Mouse (Mus musculus): ENCODE data around the gene Slc46a2. TPM values are rescaled to one million over a fixed set of nuclear protein-coding genes. Genes with fewer than 3 reads are reported as not detected.

The Slc46a2 gene
- polyA plus RNA-seq, 1 experiment: not detected

DNA sequence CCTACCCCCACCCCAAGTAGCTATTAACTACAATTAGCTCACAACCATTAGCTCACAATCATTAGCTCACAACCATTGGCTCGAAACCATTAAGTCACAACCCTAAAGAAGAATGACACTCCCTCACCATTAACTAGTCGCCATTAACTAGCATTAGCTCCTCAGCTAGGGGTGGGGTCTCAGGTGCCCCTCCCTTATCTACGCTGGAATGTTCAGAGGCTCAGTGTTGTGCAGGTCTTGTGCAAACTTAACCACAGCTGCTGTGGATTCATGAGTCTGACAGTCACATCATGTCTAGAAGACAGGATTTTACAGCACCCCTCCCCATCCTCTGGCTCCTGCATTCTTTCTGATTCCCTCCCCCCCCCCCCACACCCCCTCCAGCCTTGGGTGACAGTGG is 12.8 kb upstream of the Slc46a2 start:
- H3K4me1 ChIP-seq (ENCODE audit: control insufficient read depth, insufficient read depth, insufficient read length, low read length): no peaks in the 10 kb centered on the region
- no peaks in the 10 kb centered on the region for H3K36me3 ChIP-seq (ENCODE audit: control insufficient read depth, insufficient read depth, low read length)
- TF ChIP-seq CTCF (IDR thresholded peaks at IDR 0.05; ENCODE audit: extremely low read depth, insufficient read length, insufficient replicate concordance, low read depth, low read length): no peak
- TF ChIP-seq POLR2A (IDR thresholded peaks at IDR 0.05; ENCODE audit: low read depth, low read length): no peak
- H3K27ac ChIP-seq (ENCODE audit: insufficient read depth, low read depth, low read length): no peak overlapping the region
- 64% methylated on average over 3 of the region's 3 CpGs for WGBS
- H3K4me3 ChIP-seq (ENCODE audit: low read depth, low read length): no peak overlapping the region
- no peaks in the 10 kb centered on the region for H3K27me3 ChIP-seq (ENCODE audit: control insufficient read depth, insufficient read depth, low read length)

DNA sequence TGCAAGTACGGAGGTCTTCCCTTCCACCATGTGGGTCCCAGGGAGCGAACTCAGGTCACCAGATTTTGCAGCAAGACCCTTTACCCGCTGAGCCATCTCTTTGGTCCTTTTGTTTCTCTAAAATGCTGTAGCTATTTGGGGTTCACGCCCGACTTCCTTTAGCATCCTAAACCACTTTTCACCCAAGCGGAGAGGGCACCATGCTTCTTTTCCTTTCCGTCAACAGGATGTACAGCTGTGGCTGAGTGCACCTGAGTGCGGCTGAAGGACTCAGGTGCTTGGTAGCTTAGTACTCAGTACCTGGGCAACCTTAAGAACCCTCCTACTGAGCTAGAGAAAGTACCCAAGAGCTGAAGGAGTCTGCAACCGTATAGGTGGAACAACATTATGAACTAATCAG is 10.2 kb upstream of the Slc46a2 start:
- Histone ChIP-seq H3K27me3 (ENCODE audit: control insufficient read depth, insufficient read depth, low read length) (no peaks in the 10 kb centered on the region), H3K4me3 (ENCODE audit: low read depth, low read length) (no peak overlapping the region), H3K36me3 (ENCODE audit: control insufficient read depth, insufficient read depth, low read length) (no peaks in the 10 kb centered on the region), H3K27ac (ENCODE audit: insufficient read depth, low read depth, low read length) (no peak overlapping the region), H3K4me1 (ENCODE audit: control insufficient read depth, insufficient read depth, insufficient read length, low read length) (no peaks in the 10 kb centered on the region)
- 87% methylated on average over 9 of the region's 9 CpGs for WGBS
- TF ChIP-seq POLR2A (IDR thresholded peaks at IDR 0.05; ENCODE audit: low read depth, low read length): no peak
- no peak for TF ChIP-seq CTCF (IDR thresholded peaks at IDR 0.05; ENCODE audit: extremely low read depth, insufficient read length, insufficient replicate concordance, low read depth, low read length)

DNA sequence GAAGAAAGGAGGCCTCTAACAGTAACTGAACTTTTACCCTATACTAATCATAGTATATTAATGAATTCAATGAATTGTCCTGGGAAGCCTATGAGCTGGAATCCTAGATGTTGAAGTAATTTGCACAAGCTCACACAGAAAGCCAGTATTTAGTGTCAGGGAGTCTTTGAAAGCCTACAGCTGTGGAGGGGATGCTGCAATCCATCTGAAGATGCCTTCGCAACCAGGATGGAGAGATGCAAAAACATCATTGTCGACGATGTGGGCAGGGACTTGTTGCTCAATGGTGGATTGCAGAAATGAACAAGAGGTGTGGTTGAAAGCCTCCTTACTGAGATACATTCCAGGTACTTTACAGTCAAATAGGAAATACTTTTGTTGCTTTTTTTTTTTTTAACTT is 3.1 kb upstream of the Slc46a2 start:
- H3K4me1 ChIP-seq (ENCODE audit: control insufficient read depth, insufficient read depth, insufficient read length, low read length): no peaks in the 10 kb centered on the region
- no peaks in the 10 kb centered on the region; the same call in 1 of the 2 replicates for H3K27me3 ChIP-seq (ENCODE audit: control insufficient read depth, insufficient read depth, low read length)
- H3K4me3 ChIP-seq (ENCODE audit: low read depth, low read length): no peak overlapping the region
- TF ChIP-seq CTCF (IDR thresholded peaks at IDR 0.05; ENCODE audit: extremely low read depth, insufficient read length, insufficient replicate concordance, low read depth, low read length): no peak
- TF ChIP-seq POLR2A (IDR thresholded peaks at IDR 0.05; ENCODE audit: low read depth, low read length): no peak
- H3K27ac ChIP-seq (ENCODE audit: insufficient read depth, low read depth, low read length): no peak overlapping the region
- no peaks in the 10 kb centered on the region for H3K36me3 ChIP-seq (ENCODE audit: control insufficient read depth, insufficient read depth, low read length)
- 89% methylated on average over 3 of the region's 3 CpGs for WGBS

DNA sequence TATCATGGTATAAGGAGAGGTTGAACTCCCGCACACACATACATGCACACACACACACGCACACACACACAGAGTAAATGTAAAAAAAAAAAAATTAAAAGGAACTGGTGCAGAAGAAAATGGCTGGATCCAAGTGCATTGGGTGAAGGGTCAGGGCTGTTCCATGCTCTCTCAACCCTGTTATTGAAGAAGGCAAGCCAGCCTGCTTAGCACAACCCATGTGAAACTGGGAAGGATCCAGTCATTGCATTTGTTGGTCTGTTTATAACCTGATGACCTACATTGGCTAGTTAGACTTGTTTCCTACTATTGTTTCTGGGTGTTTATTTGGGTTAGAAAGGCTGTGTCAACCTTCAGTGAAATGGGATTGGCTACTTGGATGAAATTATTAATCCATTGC is 6.1 kb downstream of the Slc46a2 start:
- Histone ChIP-seq H3K4me3 (ENCODE audit: low read depth, low read length) (no peak overlapping the region), H3K36me3 (ENCODE audit: control insufficient read depth, insufficient read depth, low read length) (no peaks in the 10 kb centered on the region), H3K27ac (ENCODE audit: insufficient read depth, low read depth, low read length) (no peak overlapping the region), H3K4me1 (ENCODE audit: control insufficient read depth, insufficient read depth, insufficient read length, low read length) (no peaks in the 10 kb centered on the region), H3K27me3 (ENCODE audit: control insufficient read depth, insufficient read depth, low read length) (no peaks in the 10 kb centered on the region)
- TF ChIP-seq POLR2A (IDR thresholded peaks at IDR 0.05; ENCODE audit: low read depth, low read length) (no peak), CTCF (IDR thresholded peaks at IDR 0.05; ENCODE audit: extremely low read depth, insufficient read length, insufficient replicate concordance, low read depth, low read length) (no peak)
- WGBS: 94% methylated on average over 2 of the region's 2 CpGs

DNA sequence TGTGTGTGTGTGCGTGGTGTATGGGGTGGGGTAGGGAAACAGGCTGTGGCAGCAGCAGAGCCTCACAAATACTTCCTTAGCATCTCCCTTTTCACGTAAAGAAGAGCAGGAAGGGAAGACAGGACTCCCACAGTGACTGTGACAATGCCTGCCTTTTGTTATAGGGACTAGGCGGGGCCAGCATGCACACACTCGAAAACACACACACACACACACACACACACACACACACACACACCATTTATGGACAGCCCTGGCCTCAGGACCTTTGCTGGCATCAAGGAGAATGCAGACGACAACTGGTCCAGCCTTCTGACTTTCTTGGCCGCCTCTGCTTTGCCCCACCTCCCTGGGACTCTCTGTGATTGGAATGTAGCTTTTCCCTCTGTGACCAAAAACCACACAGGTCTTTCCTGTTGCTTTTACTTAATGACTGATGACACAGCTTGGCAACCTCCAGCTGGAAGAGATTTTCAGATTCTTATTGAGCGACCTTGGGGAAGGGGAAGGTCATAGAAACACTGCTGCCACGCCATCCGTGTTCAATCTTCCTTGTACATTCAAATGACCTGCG is 7.1 kb downstream of the Slc46a2 start:
- no peaks in the 10 kb centered on the region for H3K4me1 ChIP-seq (ENCODE audit: control insufficient read depth, insufficient read depth, insufficient read length, low read length)
- no peak overlapping the region for H3K4me3 ChIP-seq (ENCODE audit: low read depth, low read length)
- H3K36me3 ChIP-seq (ENCODE audit: control insufficient read depth, insufficient read depth, low read length): no peaks in the 10 kb centered on the region
- no peaks in the 10 kb centered on the region for H3K27me3 ChIP-seq (ENCODE audit: control insufficient read depth, insufficient read depth, low read length)
- WGBS: 45% methylated on average over 10 of the region's 10 CpGs
- TF ChIP-seq POLR2A (IDR thresholded peaks at IDR 0.05; ENCODE audit: low read depth, low read length): no peak
- TF ChIP-seq CTCF (IDR thresholded peaks at IDR 0.05; ENCODE audit: extremely low read depth, insufficient read length, insufficient replicate concordance, low read depth, low read length): no peak
- no peak overlapping the region for H3K27ac ChIP-seq (ENCODE audit: insufficient read depth, low read depth, low read length)

- Histone ChIP-seq H3K4me3 (ENCODE audit: low read depth, low read length) (no peak overlapping the region), H3K27ac (ENCODE audit: insufficient read depth, low read depth, low read length) (no peak overlapping the region), H3K36me3 (ENCODE audit: control insufficient read depth, insufficient read depth, low read length) (no peaks in the 10 kb centered on the region), H3K4me1 (ENCODE audit: control insufficient read depth, insufficient read depth, insufficient read length, low read length) (no peaks in the 10 kb centered on the region), H3K27me3 (ENCODE audit: control insufficient read depth, insufficient read depth, low read length) (no peaks in the 10 kb centered on the region)
- TF ChIP-seq CTCF (IDR thresholded peaks at IDR 0.05; ENCODE audit: extremely low read depth, insufficient read length, insufficient replicate concordance, low read depth, low read length): no peak
- TF ChIP-seq POLR2A (IDR thresholded peaks at IDR 0.05; ENCODE audit: low read depth, low read length): no peak
- 44% methylated on average over 6 of the region's 6 CpGs for WGBS
Observed at GRCm38 (mm10) chr4:59907092-59907491, 7.8 kb downstream of the Slc46a2 start.

- no peak overlapping the region for H3K4me3 ChIP-seq (ENCODE audit: low read depth, low read length)
- no peaks in the 10 kb centered on the region for H3K4me1 ChIP-seq (ENCODE audit: control insufficient read depth, insufficient read depth, insufficient read length, low read length)
- H3K27me3 ChIP-seq (ENCODE audit: control insufficient read depth, insufficient read depth, low read length): no peaks in the 10 kb centered on the region
- no peak for TF ChIP-seq CTCF (IDR thresholded peaks at IDR 0.05; ENCODE audit: extremely low read depth, insufficient read length, insufficient replicate concordance, low read depth, low read length)
- TF ChIP-seq POLR2A (IDR thresholded peaks at IDR 0.05; ENCODE audit: low read depth, low read length): no peak
- 0 out of 2 replicates have a peak, but pooled peaks cover 1% of the 10 kb centered on the region for H3K36me3 ChIP-seq (ENCODE audit: control insufficient read depth, insufficient read depth, low read length)
- 67% methylated on average over 6 of the region's 6 CpGs for WGBS
- H3K27ac ChIP-seq (ENCODE audit: insufficient read depth, low read depth, low read length): no peak overlapping the region
Observed at GRCm38 (mm10) chr4:59902547-59902946, 12.3 kb downstream of the Slc46a2 start.

All from small intestine, adult 2 months (tissue).